Mouse (Mus musculus) erythroblast, embryonic 14.5 days (primary cell): ENCODE results near the gene Sh3bp2. TPM values are rescaled to one million over a fixed set of nuclear protein-coding genes. Genes with fewer than 3 reads are reported as not detected.

Experiments
- H3K27me3 ChIP-seq: 2 replicates; pipeline ENCODE4 v1.6.1; 2012; ENCODE audit warnings: inconsistent platforms; ENCODE audit not compliant: control insufficient read depth
- H3K36me3 ChIP-seq: 2 replicates; pipeline ENCODE4 v1.6.1; 2012; ENCODE audit warnings: mild to moderate bottlenecking, inconsistent platforms; ENCODE audit not compliant: control insufficient read depth
- H3K4me1 ChIP-seq: 2 replicates; pipeline ENCODE4 v1.6.1; 2012; ENCODE audit warnings: inconsistent platforms; ENCODE audit not compliant: control insufficient read depth
- H3K4me3 ChIP-seq: replicated peaks from 2 replicates; pipeline ENCODE3; 2012; ENCODE audit warnings: moderate library complexity, mild to moderate bottlenecking, inconsistent platforms
- H3K9me3 ChIP-seq: 2 replicates; pipeline ENCODE4 v1.6.1; 2012; ENCODE audit warnings: low read length, inconsistent platforms, mixed read lengths; ENCODE audit not compliant: control insufficient read depth
- GATA1 ChIP-seq: IDR thresholded peaks from 2 replicates; pipeline ENCODE4 v1.6.1; 2012; ENCODE audit warnings: low read length, inconsistent platforms, mixed read lengths
- TAL1 ChIP-seq: IDR thresholded peaks from 3 replicates; pipeline ENCODE4 v1.6.1; 2012; ENCODE audit warnings: low read length, inconsistent platforms, mixed read lengths
- polyA plus RNA-seq: library from polyadenylated mRNA; stranded (reverse); fragments of >175 nt; gene quantifications from 2 replicates; pipeline ENCODE4 v1.2.3, GENCODE M21; 2012

The Sh3bp2 gene
- polyA plus RNA-seq, 1 experiment: 0.26 TPM

GRCm38 (mm10) chr5:34521337-34521736 is 4.3 kb upstream of the Sh3bp2 start:
- Histone ChIP-seq H3K4me3 (no peak overlapping the region), H3K36me3 (no peaks in the 10 kb centered on the region), H3K27me3 (peaks cover 7% of the 10 kb centered on the region), H3K9me3 (no peaks in the 10 kb centered on the region), H3K4me1 (peaks cover 34% of the 10 kb centered on the region)
- no peak for TF ChIP-seq GATA1

GRCm38 (mm10) chr5:34523958-34524485 is 1.6 kb upstream of the Sh3bp2 start:
- Histone ChIP-seq H3K4me1 (peaks cover 44% of the 10 kb centered on the region), H3K9me3 (no peaks in the 10 kb centered on the region), H3K27me3 (peaks cover 7% of the 10 kb centered on the region), H3K36me3 (no peaks in the 10 kb centered on the region), H3K4me3 (no peak overlapping the region)
- TF ChIP-seq TAL1 (no peak), GATA1 (no peak)

GRCm38 (mm10) chr5:34524511-34524910 is 1.1 kb upstream of the Sh3bp2 start:
- H3K36me3 ChIP-seq: no peaks in the 10 kb centered on the region
- H3K9me3 ChIP-seq: no peaks in the 10 kb centered on the region
- no peak overlapping the region for H3K4me3 ChIP-seq
- TF ChIP-seq TAL1: no peak
- no peak for TF ChIP-seq GATA1
- H3K27me3 ChIP-seq: peaks cover 7% of the 10 kb centered on the region
- peaks cover 44% of the 10 kb centered on the region for H3K4me1 ChIP-seq

- H3K4me3 ChIP-seq: peak overlapping the region; percentile 69
- no peaks in the 10 kb centered on the region for H3K9me3 ChIP-seq
- peaks cover 38% of the 10 kb centered on the region for H3K4me1 ChIP-seq
- TF ChIP-seq TAL1 (no peak), GATA1 (no peak)
- H3K36me3 ChIP-seq: no peaks in the 10 kb centered on the region
- peaks cover 7% of the 10 kb centered on the region for H3K27me3 ChIP-seq
Measured at GRCm38 (mm10) chr5:34526477-34526775, 788 bp downstream of the Sh3bp2 start.

GRCm38 (mm10) chr5:34527352-34527751 is 1.7 kb downstream of the Sh3bp2 start:
- Histone ChIP-seq H3K4me1 (peaks cover 36% of the 10 kb centered on the region), H3K4me3 (no peak overlapping the region)
- TF ChIP-seq TAL1: no peak
- no peak for TF ChIP-seq GATA1

GRCm38 (mm10) chr5:34528724-34529123 is 3.1 kb downstream of the Sh3bp2 start:
- no peaks in the 10 kb centered on the region for H3K9me3 ChIP-seq
- H3K27me3 ChIP-seq: peaks cover 7% of the 10 kb centered on the region
- no peak overlapping the region for H3K4me3 ChIP-seq
- H3K4me1 ChIP-seq: peaks cover 36% of the 10 kb centered on the region
- no peaks in the 10 kb centered on the region for H3K36me3 ChIP-seq
- TF ChIP-seq TAL1 (no peak), GATA1 (no peak)

More at GRCm38 (mm10) chr5:34527352-34527751, 1.7 kb downstream of the Sh3bp2 start:
- Histone ChIP-seq H3K36me3 (no peaks in the 10 kb centered on the region), H3K27me3 (peaks cover 7% of the 10 kb centered on the region), H3K9me3 (no peaks in the 10 kb centered on the region)

- TF ChIP-seq TAL1 (no peak), GATA1 (no peak)
- Histone ChIP-seq H3K4me3 (no peak overlapping the region), H3K27me3 (no peaks in the 10 kb centered on the region), H3K9me3 (no peaks in the 10 kb centered on the region), H3K4me1 (peaks cover 29% of the 10 kb centered on the region), H3K36me3 (no peaks in the 10 kb centered on the region)
Measured at GRCm38 (mm10) chr5:34530116-34530515, 4.5 kb downstream of the Sh3bp2 start.

GRCm38 (mm10) chr5:34530687-34531086 is 5.0 kb downstream of the Sh3bp2 start:
- no peaks in the 10 kb centered on the region for H3K9me3 ChIP-seq
- H3K27me3 ChIP-seq: no peaks in the 10 kb centered on the region
- H3K36me3 ChIP-seq: no peaks in the 10 kb centered on the region
- H3K4me3 ChIP-seq: no peak overlapping the region
- peaks cover 27% of the 10 kb centered on the region for H3K4me1 ChIP-seq
- TF ChIP-seq GATA1: no peak
- TF ChIP-seq TAL1: no peak

GRCm38 (mm10) chr5:34533066-34533465 is 7.4 kb downstream of the Sh3bp2 start:
- peaks cover 9% of the 10 kb centered on the region for H3K4me1 ChIP-seq
- TF ChIP-seq TAL1: no peak
- TF ChIP-seq GATA1: no peak
- no peaks in the 10 kb centered on the region for H3K36me3 ChIP-seq
- no peak overlapping the region for H3K4me3 ChIP-seq
- H3K27me3 ChIP-seq: no peaks in the 10 kb centered on the region
- H3K9me3 ChIP-seq: no peaks in the 10 kb centered on the region

- Histone ChIP-seq H3K9me3 (no peaks in the 10 kb centered on the region), H3K27me3 (no peaks in the 10 kb centered on the region), H3K36me3 (no peaks in the 10 kb centered on the region), H3K4me3 (no peak overlapping the region), H3K4me1 (peaks cover 8% of the 10 kb centered on the region)
- TF ChIP-seq TAL1: no peak
- TF ChIP-seq GATA1: no peak
Measured at GRCm38 (mm10) chr5:34533820-34534219, 8.2 kb downstream of the Sh3bp2 start.
